Mouse (Mus musculus) lung, postnatal 0 days (tissue): ENCODE results near the gene Spats2.

Experiments
- CTCF ChIP-seq: IDR thresholded peaks from 2 replicates; pipeline ENCODE4 v1.5.1; 2016; ENCODE audit warnings: antibody characterized with exemption, mild to moderate bottlenecking
- EP300 ChIP-seq: IDR thresholded peaks from 2 replicates; pipeline ENCODE4 v1.6.1; 2016; ENCODE audit warnings: antibody characterized with exemption, mild to moderate bottlenecking, control low read depth

DNA sequence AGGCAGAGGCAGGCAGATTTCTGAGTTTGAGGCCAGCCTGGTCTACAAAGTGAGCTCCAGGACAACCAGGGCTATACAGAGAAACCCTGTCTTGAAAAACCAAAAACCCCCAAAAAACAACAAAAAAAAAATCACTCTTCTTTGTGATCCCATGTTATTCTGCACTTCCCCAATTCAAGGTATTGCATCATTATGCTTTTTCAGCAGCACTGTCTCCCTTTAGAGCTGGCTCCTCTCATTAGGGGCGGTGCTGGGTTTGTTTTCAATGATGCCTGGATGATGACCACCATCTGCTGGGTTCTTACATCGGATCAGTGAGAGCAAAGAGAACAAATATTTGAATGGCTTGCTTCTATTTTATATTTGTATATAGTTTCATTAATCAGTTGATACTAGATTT is 3.1 kb upstream of the Spats2 start:
- TF ChIP-seq CTCF, result no peak
- no peak for TF ChIP-seq EP300
